Mouse (Mus musculus) right cerebral cortex, adult 18-20 months (tissue): ENCODE measurements around the gene Olfr721-ps1.

ENCODE experiments used
- DNase-seq: peaks from one replicate; pipeline ENCODE4 v3.0.0; 2022; ENCODE audit warnings: mixed read lengths

Olfr721-ps1 gene

DNA sequence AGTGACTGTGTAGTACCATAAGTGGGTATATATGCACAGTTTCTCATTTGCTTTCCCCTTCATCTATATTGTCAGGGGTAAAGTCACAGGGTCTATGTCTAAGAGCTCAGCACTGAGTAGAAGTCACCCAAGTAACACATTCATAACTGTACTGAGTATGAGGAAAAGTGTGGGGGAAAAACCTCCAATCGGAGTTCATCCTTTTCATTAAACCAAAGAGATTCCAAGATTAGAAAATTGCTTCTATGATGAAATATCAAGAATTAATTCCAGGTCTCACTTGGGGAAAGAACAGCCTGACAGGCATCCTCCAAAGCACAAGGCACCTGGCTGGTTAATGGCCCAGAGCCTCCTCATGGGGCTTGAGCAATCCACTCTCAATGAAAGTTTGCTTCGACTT, at the start of gene Olfr721-ps1:
Gene Olfr721-ps1, plus strand, starts transcription at position 301 of the 400 bp plus-strand sequence.
- no peak for DNase-seq

DNA sequence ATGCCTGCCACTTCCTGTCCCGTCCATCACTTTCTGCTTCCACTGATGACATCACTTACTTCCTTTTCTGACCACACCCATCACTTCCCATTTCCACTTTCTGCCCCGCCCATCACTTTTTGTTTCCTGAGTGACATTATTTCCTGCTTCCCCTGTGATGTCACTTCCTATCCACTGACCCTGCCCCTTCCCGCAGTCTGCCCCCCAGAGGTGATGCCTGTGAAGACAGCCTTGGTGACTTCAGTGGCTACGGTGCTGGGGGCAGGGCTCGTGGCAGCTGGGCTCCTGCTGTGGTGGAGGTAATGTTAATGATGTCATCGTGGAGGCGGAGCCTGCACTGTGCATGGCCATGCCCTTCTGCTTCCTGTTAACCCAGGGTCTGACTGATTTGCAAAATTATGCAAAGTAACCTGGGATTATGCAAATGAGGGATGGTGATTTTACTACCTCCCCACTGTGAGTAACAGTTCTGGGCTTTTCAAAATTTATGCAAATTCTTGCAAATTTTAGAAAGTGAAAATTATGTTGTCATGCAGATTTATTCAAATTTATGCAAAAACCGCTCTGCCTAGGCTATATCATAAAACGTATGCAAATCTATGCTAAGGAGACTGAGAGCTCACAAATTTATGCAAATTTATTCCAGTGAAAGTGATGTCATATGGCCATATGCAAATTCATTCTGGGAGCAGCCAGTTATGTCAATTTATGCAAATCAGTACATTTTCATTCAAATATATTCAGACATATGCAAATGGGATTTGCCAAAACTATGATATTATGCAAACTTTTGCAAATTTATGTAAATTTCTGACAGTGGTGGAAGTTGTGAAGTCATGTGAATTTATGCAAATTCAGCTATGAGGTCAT, 49.1 kb upstream of the Olfr721-ps1 start:
- DNase-seq, result peak; percentile 7

DNA sequence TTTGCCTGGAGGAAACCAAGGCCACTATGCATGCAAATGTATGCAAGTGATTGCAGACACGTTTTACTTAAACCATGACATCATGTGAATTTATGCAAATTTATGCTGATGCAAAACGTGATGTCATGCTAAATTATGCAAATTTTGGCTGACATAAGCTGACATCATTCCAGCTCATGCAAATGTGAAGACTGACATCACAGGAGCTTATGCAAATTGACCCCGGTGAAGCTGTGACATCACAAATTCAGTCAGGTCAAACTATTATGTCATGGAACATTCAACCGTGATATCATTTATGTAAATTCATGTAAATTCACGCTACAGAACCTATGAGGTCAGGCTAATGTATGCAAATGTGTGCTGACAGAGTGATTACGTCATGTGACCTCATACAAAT, 48.5 kb upstream of the Olfr721-ps1 start:
- no peak for DNase-seq

DNA sequence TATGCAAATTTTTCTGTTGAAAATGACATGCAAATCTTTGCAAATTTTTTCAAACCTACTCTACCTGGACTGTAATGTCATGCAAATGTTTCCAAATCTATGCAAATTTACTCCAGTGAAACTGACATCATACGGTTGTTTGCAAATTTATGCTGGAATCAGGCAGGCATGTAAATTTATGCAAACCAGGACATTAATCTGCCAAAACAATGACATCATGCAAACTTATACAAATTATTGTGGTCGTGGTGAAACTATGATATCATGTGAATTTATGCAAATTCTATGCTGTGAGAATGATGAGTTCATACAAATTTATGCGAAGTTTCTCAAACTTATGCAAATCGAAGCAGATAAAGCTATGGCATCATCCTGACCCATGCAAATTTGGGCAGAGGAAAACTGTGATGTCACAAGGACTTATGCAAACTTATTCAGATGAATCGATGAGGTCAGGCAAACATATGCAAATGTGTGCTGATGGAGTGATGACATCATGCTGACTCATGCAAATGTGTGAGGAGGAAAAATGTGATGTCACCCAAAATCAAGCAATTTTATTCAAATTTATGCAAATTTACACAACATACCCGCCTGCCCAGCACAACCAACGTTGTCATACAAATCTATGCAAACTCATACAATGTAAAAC, 47.9 kb upstream of the Olfr721-ps1 start:
- no peak for DNase-seq

DNA sequence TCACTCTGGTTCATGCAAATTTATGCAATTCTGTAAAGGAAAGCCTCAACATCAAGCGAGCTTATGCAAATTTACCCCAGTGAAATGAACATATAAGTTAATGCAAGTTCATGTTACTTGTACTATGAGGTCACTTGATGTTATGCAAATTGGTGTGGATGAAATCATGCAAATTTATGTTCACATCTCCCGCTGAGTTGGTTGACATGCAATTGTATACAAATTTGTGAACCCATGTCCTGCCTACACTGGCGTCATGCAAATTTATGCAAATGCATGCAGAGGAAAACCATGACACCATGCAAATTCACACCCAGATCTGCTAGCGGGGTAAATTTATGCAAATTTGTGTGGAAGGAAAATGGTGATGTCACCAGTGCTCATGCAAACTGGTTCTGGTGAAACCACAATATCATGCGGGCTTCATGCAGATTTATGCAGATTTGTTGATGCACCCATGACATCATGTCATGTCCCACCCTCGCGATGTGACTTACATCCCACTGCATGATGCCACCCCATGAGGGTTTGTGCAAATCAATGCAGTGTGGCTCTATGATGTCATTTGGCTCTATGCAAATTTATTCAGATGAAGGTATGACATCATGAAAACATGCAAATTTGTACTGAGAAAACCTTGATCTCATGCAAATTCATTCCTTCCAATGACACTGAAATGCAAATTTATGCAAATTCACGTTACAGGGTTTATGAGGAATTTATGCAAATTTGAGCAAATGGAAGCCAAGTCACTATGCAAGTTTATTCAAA, 47.2 kb upstream of the Olfr721-ps1 start:
- DNase-seq, result no peak

DNA sequence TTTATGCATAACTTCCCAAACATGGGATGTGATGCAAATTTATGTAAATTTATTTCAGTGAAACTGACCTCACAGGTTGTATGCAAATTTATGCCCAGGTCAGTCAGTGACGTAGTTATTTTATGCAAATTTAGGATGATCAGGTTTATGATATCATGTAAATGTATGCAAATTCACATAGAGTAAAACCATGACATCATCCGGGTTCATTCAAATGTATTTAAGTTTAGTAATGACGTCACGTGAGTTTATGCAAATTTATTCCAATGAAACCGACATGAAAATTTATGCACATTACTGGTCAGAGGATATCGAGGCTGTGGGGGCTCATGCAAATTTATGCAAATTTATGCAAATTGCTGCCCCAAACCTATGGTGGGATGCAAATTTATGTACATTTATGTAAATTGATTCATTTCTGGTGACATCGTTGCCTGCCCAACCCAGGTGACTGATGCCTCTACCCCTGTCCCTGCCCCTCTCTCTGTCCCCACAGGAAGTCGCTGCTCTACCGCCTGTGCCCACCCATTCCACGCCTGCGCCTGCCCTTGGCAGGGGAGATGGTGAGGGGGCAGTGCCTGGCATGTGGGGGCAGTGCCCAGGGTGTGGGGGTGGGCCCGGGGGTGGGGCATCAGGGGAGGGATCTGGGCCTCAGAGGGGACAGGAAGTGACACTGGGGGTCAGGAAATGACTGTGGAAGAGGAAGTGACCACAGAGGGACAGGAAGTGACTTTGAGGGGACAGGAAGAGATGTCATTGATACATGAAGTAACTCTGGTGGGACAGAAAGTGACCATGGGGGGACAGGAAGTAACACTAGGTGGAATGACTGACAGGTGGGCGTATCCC, 46.4 kb upstream of the Olfr721-ps1 start:
- no peak for DNase-seq

DNA sequence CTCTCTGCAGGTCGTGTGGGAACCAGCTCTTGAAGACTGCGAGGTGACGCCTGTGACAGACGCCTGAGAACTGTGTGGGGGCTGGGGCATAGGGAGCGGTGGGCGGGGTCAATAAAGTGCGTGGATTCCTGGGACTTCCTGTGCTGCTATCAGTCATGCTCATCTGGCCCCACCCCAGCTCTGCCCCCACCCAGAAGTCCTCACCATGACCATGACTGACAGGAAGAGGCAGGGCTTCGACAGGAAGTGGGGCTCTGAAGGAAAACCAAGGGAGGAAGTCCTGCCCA, 45.8 kb upstream of the Olfr721-ps1 start:
- DNase-seq, result no peak

DNA sequence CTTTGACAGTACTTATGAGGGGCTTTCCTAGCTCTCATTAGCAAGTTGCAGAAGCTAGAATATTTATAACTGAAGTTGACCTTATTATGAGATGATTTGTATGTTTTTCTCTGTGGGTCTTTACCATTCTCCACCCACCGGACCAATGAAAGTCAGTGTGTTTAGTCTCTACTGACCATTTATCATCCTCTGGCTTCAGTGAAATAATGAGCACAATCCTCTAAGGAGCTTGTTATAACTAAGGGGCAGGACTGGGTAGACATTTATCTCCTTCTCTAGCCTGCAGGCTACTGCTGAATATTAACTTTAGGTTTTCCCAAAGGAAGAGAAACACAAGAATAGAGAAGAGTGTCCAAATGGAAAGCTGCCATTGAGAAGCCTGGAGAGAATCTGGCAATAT, 5.6 kb upstream of the Olfr721-ps1 start:
- DNase-seq, result no peak

DNA sequence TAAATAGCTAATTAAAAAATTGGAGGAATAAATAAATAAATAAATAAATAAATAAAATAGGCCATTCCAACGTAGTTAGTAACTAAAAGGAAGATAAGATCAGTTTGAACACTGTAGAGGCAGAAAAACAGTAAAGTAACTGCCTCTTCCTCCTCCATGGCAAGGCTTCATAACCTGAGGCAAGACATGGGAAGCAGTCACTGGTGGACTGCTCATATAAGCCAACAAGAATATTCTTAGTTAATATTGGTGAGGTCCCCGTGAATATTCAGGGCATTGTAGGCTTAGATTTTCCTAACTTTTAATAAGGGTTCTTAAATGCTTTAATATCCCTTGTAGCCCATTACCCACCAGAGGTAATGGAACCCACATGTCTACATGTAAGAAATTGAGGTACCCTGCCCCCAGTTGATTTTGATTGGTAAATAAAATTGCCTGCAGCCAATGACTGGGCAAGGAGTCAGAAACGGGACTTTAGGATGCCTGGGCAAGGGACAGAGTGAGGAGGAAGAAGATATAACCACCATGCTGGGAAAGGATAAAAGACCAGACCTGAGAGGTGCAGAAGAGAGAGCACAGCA, 35.1 kb downstream of the Olfr721-ps1 start:
- DNase-seq, result no peak
